Mouse (Mus musculus): Measurements from ENCODE around the gene Hoga1. TPM values are rescaled to one million over a fixed set of nuclear protein-coding genes. Genes with fewer than 3 reads are reported as not detected.

Gene Hoga1
- total RNA-seq, 2 experiments from 2014 or later = 5.2 to 8.2 TPM

- DNase-seq (ENCODE audit: extremely low spot score in 1 of 2, low spot score in 1 of 2) = no peak
These were observed 23.5 kb upstream of the Hoga1 start for GRCm38 (mm10) chr19:42021681-42022541.

GRCm38 (mm10) chr19:42022542-42022848 is 22.9 kb upstream of the Hoga1 start:
- no peak for DNase-seq (ENCODE audit: extremely low spot score in 1 of 2, low spot score in 1 of 2)

- peak; percentile 76 to 89 for DNase-seq (ENCODE audit: extremely low spot score in 1 of 2, low spot score in 1 of 2)
These were observed 19.3 kb upstream of the Hoga1 start for GRCm38 (mm10) chr19:42026158-42026557.

GRCm38 (mm10) chr19:42031112-42031511 is 14.3 kb upstream of the Hoga1 start:
- no peak for DNase-seq (ENCODE audit: extremely low spot score in 1 of 2, low spot score in 1 of 2)

- DNase-seq (ENCODE audit: extremely low spot score in 1 of 2, low spot score in 1 of 2) = no peak
These were observed 11.8 kb upstream of the Hoga1 start for GRCm38 (mm10) chr19:42033611-42034010.

- peak; percentile 8 to 28 for DNase-seq (ENCODE audit: extremely low spot score in 1 of 2, low spot score in 1 of 2)
These were observed 11.1 kb upstream of the Hoga1 start for GRCm38 (mm10) chr19:42034146-42034775.

- DNase-seq (ENCODE audit: extremely low spot score in 1 of 2, low spot score in 1 of 2) = peak; percentile 13 to 23
These were observed 10.4 kb upstream of the Hoga1 start for GRCm38 (mm10) chr19:42034881-42035455.

GRCm38 (mm10) chr19:42035456-42036248 is 9.8 kb upstream of the Hoga1 start, which contains the start of gene Ankrd2:
Ankrd2 (plus strand) TSS chr19:42036000.
- DNase-seq (ENCODE audit: extremely low spot score in 1 of 2, low spot score in 1 of 2) = peak; percentile 62 to 76

- no peak for DNase-seq (ENCODE audit: extremely low spot score in 1 of 2, low spot score in 1 of 2)
These were observed 9.1 kb upstream of the Hoga1 start for GRCm38 (mm10) chr19:42036357-42036756.

- no peak for DNase-seq (ENCODE audit: extremely low spot score in 1 of 2, low spot score in 1 of 2)
These were observed 8.2 kb upstream of the Hoga1 start for GRCm38 (mm10) chr19:42037167-42037702.

GRCm38 (mm10) chr19:42038310-42038709 is 7.1 kb upstream of the Hoga1 start:
- no peak for DNase-seq (ENCODE audit: extremely low spot score in 1 of 2, low spot score in 1 of 2)

- no peak for DNase-seq (ENCODE audit: extremely low spot score in 1 of 2, low spot score in 1 of 2)
These were observed 1.4 kb upstream of the Hoga1 start for GRCm38 (mm10) chr19:42043988-42044387.

- no peak for DNase-seq (ENCODE audit: extremely low spot score in 1 of 2, low spot score in 1 of 2)
These were observed 4.8 kb downstream of the Hoga1 start for GRCm38 (mm10) chr19:42050251-42050650.

- no peak for DNase-seq (ENCODE audit: extremely low spot score in 1 of 2, low spot score in 1 of 2)
These were observed 5.9 kb downstream of the Hoga1 start for GRCm38 (mm10) chr19:42051351-42051750.

- no peak for DNase-seq (ENCODE audit: extremely low spot score in 1 of 2, low spot score in 1 of 2)
These were observed 6.5 kb downstream of the Hoga1 start, which contains the start of gene 4933411K16Rik for GRCm38 (mm10) chr19:42051948-42052347. 4933411K16Rik (plus strand) TSS chr19:42052248.

GRCm38 (mm10) chr19:42054255-42054654 is 8.8 kb downstream of the Hoga1 start:
- no peak for DNase-seq (ENCODE audit: extremely low spot score in 1 of 2, low spot score in 1 of 2)

- no peak for DNase-seq (ENCODE audit: extremely low spot score in 1 of 2, low spot score in 1 of 2)
These were observed 10.5 kb downstream of the Hoga1 start for GRCm38 (mm10) chr19:42055881-42056280.

- DNase-seq (ENCODE audit: extremely low spot score in 1 of 2, low spot score in 1 of 2) = no peak
These were observed 11.5 kb downstream of the Hoga1 start for GRCm38 (mm10) chr19:42056719-42057409.

- no peak for DNase-seq (ENCODE audit: extremely low spot score in 1 of 2, low spot score in 1 of 2)
These were observed 13.0 kb downstream of the Hoga1 start for GRCm38 (mm10) chr19:42058426-42058825.

- DNase-seq (ENCODE audit: extremely low spot score in 1 of 2, low spot score in 1 of 2) = no peak
These were observed 16.0 kb downstream of the Hoga1 start for GRCm38 (mm10) chr19:42061443-42061842.

Measured in layer of hippocampus, postnatal 25 days (tissue).